Mouse (Mus musculus) cerebellum, adult 8-10 months (tissue): ENCODE data around the gene Fhad1.
"Not testable (repeated sequence)": the region's sequence is repeated elsewhere in the genome, so short reads cannot be mapped to it uniquely, and the experiment has no call there.

Source experiments
- DNase-seq: peaks from one replicate; pipeline ENCODE4 v3.0.0; 2022

Fhad1 gene

DNA sequence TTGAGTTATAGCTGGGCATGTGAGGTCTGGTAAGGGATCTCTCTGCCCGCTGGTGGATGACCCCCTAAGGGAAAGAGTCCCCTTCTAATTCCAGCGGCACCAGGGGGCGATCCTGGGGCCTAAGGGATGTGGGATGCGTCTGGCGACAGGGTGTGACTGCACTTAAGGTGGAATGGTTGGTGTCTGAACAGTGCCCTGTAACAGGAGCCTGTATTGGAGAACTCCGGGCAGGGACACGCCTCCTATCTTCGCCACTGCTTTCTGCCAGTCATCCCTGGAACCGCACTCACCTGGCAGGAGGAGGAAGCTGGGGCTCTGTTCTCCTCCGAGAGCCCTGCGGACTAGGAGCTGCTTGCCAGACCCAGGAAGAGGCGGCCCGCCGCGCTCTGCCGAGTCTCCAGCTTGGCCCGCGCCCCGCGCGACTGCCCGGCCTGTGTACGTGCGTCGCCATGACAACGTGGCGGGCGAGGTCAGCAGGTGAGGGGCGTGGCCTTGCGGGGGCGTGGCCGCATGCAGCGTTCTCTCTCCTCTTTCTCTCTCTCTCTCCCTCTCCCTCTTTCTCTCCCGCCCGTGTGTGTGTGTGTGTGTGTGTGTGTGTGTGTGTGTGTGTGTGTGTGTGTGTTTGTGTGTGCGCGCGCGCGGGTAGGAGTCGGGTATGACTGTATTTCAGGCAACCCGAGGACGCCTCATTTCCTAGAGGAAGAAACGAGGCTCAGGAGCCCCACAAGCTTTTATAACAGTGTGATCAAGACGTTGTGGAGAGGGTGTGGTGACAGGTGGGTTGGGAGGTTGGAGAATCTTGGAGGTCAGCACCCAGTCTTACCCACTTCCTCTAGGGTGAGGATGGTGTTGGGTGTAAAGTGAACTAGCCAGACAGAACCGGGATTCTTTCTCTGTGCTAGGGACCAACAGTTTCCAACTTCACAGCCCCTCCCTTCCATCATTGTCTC lies at the start of gene Fhad1:
Fhad1 (minus strand) TSS at position 424 of the 950 bp plus-strand sequence.
- peak; percentile 77 for DNase-seq

DNA sequence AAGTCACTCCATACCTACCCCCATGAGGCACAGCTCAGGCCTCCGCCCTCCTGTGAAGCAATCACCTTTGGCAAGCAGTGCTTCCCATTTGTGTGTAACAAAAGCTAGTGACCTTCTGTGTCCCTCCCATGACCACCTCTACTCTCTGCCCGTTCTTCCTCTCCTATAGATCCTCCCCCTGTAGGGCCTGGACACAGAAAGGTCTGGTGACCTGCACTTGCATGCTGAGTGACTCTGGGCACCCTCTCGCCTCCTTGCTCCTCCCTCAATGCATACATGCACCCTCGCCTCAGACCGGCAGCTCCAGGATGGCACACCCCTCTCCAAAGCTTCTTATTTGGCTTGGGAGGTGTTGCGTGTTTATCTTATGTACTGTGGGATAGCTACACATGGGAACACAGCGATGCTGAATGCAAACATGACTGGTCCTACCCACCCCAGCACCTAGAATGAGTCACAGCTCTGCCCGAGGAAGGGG lies 48.2 kb upstream of the Fhad1 start:
- DNase-seq, result no peak

DNA sequence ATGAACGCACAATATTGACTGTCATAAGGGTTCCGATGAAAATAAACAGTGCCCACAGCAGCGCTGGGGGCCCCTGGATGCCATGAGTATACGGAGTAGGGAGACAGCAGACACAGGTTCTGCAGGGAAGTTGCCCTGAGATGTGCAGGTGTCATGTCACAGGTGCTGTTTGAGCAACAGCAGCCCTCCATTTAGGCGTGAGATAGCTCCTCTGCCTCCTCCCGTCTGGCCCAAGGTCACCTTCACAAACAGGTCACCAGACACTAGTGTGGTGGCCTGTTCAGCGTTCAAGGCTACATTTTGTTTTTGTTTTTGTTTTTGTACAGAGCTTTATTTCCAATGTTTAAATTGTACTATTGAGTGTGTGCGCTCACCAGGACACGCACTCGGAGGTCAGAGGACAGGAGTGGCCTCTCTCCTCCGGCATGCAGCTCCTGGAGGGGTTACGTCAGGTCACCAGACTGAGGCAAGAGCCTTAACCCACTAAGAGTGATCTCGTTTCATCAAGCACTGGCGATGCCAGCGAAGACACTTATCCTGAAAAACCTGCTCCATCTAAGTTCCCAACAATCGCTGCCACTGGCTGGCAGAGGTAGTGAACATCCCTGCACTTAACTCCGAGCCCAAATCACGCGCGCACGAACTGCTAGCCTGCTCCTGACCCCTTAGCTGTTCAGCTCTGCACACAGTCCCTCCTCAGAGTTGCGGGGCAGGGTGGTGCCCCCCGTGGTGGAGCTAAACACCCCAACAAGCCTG lies 46.8 kb upstream of the Fhad1 start:
- DNase-seq, result no peak

DNA sequence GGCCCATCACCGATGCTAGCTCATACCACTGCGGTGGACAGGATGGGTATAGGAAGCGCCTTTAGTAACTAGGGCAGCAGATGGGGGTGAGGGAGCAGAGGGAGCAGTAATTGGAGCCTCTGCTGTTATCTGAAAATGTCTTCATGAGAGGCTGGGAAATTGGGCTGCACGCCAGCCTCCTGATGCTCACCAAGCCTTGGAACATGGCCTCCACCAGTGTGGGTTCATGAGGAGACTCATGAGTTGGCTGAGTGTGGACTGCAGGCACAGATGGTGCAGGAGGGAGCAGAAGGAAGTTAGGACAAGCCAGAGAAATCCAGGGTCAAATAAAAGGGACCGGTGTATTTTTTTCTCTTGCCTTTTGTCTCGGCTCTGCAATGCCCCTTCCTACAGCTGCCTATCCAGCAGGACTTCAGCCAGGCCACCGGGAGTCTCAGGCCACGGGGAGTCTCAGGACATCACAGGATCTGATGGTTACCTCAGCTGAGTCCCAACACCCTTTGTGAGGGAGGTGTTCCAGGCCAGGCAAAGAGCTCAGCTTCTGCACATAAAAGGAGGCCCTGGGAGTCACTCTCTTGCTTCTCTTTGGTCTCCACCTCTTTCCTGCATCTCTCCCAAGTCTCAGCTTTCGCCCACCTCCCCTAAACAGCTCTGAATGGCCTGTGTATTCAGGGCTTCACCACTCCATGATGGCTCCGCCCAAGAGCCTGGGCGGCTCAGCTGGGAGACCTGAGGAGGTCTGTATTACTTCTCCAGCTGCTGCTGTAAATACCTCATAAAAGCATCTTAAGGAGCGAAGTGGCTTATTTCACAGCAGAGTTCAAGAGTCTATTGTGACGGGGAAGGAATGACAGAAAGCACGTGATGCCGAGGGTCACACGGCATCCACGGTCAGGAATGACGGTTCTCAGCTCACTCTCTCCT lies 45.8 kb upstream of the Fhad1 start:
- DNase-seq, result peak; percentile 94

DNA sequence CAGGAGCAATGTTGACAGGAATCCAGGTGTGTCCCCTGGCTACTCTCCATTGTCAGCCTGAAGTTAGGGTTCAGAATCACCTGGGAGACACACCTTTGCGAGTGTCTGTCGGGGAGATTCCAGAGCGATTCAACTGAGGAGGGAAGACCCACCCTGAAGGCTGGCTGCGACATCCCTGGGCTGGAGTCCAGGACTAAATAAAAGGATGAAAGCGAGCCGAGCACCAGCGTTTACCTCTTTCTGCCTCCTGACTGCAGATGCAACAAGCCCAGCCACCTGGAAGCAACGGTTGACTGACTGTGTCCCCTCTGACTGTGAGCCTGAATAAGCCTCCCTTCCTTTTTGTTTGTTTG lies 44.9 kb upstream of the Fhad1 start:
- DNase-seq, result peak; percentile 53

DNA sequence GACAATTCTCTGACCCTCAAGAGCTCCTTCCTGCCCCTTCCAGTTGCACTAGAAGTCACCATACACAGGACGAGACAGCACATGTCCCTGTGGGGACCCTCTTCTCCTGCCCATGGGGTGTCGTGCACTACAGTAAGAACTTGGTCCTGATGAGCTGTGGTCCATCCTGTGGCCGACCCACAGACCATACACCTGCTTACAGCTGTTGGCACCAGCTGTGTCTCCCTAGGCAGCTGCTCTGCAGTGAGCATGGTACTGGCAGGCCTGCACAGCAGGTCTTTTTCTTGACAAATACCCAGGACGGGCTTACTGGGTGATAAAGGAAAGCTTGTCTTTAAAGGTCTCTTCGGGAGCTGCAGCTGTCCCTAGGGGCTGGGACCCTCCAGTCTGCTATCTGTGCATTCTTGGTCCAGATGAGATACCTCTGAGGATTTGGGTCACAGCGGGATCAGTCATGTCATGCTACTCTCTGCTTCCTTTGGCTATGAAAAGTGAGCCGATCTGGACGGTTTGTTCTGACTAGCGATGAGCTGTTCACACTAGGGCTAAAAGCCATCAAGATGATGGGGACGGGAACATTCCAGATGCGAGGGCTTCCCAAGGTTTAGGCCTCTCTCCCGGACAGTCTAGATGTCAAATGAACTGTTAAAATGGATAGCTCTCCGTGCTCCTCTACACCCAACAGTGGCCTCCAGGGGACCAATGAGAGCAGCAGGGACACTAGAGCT lies 44.4 kb upstream of the Fhad1 start:
- no peak for DNase-seq

DNA sequence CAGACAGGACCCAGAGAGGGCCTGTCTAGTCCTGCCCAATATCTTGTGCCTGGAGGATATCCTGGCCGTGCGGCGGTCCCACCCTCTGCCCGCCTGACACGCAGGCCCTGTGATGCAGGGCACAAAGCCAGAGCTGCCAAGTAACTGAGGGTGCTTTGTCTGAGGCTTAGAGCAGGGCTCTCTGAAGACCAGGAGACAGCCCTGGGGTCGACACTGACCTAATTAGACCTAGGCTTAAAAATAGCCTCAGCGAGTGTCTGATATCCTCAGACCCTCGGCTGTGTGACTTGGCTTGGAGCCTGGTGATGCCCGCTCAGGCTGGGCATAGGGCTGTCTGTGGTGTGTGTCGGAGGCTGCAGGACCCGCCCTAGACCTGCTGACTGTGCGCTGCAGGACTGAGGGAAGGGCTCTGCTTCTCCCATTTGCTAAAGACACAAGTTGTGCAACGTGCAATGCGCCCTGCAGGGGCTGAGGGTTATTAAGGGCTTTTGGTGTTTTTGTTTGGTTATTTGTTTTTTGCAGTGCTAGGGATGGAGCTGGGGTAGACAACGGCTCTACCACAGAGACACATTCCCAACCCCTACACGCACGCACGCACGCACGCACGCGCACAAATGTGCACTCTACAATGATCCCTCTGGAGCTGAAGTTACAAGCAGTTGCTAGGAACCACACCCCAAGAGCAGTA lies 42.8 kb upstream of the Fhad1 start:
- DNase-seq, result peak; percentile 58

DNA sequence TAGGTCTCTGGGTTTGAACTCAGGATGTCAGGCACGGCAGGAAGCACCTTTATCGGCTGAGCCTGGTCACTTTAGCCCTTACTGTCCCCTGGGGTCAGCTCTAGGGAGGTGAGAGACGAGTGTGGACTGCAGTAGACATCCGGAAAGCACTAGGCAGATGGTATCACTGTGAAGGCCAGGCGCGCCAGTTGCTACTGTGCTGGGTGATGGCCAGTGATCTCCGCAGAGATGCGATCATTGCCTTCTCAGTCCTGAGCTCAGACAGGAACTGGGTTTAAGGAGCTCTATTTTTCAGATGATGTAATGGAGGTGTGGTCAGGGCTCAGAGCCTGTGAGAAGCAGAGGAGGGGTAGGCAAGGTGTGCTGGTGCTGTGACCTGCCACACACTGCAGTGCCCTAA lies 40.7 kb upstream of the Fhad1 start:
- peak; percentile 78 for DNase-seq

DNA sequence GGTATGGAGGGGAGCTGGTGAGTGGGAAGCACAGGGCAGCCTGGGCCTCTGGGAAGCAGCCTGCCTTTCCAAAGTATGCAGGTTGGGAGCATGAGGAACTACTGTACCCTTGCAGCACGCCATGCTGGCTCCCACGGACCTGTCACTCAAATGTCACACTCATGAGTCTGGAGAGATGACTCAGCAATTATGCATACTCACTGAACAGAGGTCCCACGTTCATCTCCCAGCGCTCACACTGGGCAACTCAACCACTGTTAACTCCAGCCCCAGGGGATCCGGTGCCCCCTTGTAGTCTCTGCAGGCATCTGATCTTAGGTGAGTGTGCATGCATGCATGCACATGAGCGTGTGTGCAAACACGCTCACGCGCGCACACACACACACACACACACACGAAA lies 39.7 kb upstream of the Fhad1 start:
- no peak for DNase-seq

DNA sequence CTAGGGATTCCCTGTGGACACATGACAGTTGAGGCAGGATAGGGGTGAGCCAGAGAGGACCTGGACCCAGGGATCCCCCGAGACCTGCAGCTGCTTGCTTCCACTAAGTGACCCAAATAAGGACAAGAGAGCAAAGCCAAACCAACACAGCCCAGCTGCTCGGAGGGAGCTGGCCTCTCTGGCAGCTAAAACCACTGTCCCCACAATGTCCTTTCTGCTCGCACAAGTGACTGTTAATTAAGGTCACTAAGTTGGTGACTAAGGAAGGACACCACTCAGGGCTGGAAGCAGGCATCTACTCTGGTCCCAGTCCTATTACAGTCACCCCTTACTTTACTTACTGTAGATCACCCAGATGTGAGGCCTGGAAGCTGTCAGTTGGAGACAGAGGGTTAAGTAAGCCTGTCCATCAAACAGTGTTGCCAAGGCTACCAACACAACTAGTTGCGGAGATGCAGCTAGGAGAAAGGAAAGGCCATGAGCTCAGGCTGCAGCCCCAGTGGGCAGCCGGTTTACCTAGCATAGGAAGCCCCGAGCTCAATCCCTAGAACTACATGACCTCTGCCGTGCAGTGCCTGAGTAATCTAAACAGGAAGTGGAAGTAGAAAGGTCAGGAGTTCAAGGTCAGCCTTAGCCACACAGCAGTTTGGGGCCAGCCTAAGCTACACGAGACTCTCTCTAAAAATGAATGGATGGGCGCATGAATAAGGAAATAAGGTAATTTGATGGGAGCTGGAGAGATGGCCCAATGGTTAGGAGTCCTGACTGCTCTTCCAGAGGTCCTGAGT lies 39.0 kb upstream of the Fhad1 start:
- DNase-seq, result no peak

DNA sequence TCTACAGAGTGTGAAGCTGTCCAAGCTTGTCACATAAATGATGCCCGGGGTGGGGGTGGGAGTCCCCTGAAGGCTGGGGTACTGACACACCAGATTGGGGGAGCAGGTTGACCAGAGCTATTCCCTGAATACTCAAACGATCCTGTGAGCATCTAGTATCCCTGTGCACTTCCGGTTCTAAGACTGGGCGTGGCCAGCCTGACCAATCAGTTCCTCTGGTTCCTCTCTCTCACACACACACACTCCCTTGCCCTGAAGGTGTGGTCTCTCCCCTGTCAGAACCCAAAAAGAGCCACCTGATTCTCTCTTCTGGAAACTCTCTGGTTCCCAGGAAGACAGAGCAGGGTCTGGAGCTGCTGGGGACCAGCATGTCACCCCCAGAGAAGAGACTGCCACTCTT lies 38.4 kb upstream of the Fhad1 start:
- no peak for DNase-seq

DNA sequence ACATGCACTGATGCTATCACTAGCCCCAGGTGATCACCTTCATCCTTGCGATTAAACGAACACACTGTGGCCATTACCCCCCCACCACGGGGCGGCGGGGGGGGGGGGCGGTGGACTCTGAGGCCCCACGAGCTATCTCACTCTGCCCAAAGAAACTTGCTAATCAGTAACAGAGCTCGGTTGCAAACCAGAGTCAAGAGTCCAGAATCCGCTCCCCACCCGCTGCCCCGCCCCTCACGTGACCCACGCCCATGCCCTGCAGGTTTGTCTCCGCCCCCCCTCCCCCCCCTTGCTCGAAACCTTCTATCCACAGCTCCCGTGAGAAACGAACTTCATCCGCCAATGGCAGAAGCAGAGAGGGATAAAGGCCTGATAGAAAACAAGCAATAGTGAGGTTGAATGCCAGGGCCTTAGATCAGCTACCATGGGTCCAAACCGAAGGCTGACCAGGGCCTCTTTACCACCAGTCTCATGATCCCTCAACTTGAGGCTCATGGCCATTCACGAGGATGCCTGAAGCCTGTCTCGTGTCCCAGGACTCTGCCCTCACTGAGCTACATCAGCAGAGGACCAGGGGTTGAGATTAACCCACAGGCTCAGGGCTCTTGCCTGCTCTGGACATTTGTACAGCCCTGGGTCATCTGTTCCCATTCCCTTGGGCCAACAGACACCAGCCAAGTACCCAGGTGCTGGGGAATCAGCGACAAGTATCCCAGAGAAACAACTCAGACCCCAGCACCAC lies 37.7 kb upstream of the Fhad1 start:
- no peak for DNase-seq

DNA sequence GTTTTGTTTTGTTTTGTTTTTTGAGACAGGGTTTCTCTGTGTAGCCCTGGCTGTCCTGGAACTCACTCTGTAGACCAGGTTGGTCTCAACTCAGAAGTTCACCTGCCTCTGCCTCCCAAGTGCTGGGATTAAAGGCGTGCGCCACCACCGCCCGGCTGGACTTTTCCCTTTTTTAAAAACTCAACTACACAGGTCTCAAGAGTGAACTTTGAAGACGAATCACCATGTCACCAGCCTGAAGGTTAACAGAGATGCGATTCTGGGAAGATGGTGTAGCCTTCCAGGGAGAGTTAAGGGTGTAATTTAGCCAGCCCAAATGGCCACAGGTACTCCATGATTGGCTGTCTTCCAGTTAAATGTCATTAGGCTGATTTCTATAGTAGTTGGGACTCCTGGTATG lies 37.0 kb upstream of the Fhad1 start:
- not testable (repeated sequence) for DNase-seq

DNA sequence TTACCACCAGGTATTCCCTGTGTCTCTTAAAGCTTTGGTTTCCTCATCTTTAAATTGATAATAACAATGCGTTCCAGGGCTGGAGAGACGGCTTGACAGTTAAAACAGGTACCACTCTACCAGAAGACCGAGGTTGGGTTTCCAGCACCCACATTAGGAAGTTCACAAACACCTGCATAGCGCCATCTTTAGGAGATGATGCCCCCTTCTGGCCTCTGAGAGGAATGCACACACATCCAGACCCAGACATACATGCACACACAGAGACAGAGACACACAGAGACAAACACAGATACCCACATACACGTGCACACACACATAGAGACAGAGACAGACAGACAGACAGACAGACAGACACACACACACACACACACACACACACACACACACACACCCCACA lies 35.1 kb upstream of the Fhad1 start:
- DNase-seq, result no peak

DNA sequence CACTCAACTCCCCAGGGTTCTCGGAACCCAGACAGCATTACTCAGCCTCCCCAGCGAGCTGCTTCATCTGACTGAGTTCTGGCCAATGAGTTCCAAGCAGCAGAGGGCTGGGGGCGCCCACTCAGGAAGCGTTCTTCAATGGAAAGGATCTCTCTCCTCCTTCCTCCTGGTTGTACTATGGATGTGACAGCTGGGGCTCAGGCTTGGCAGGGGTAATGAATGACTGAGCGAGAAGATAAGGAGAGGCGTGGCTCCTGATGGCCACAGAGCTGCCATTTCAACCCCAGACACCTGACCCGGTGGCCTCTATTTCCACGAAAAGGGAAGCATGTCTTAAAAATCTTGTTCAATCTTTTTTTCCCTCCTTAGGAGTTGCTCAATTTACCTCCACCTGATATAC lies 33.5 kb upstream of the Fhad1 start:
- no peak for DNase-seq

DNA sequence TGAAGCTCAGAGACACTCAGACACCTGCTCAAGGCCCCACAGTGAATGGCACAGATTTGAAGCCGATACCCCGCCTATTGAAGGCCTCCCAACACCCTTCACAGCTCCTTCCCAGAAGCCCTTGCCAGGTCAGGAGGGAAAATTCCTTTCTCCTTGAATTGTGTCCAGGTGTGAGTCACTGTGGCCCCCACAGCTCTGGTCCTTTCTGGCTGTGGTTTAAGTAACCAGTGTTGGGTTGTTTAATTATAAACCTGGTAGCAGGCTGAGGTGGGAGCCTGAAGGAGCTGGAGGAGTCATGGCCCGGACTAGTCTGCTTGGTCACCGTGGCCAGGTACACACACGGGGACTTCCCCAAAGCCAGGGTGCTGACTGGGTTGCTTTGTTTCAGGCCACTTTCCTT lies 32.1 kb upstream of the Fhad1 start:
- no peak for DNase-seq

DNA sequence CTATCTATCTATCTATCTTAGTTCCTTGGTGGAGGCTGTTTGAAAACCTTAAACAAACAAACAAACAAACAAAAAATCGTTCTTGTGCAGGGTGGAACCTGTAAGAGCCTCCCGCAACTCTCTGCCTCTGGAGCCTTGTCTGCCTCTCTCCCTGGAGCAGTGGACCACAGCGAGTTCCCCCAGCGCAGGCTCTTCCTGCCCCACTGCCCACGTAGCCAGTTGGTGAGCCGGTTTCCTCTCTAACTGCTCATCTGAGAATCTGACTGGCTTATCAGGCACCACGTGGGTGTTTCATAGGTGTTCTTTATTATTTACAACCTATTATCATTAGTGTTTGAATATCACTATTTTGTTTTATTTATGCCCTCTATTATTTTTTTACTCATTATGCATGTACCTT lies 31.6 kb upstream of the Fhad1 start:
- no peak for DNase-seq

DNA sequence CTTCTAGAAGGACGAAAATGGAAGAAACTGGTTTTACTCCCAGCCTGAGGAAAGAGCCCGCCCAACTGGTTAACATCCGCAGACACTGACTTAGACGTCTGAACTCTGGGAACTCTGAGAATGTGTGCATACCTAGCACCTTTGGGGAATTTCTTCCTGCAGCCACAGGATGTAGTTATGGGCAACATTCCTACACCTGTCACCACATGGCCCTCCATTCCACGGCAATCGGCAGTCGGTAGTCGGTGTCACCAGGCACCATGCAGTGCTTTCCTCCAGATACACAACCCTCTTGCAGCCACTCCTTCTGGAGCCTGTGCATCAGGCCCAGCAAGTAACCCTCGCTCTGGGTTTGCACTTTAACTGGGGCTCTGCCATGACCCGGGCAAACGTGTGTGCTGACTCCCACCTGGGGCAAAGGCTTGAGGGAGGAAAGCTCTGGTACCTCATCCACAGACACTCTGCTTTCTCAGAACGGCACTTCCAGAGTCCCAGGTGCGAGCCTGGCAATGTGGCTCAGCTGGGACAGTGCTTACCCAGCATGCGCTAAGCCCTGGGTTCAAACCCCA lies 30.8 kb upstream of the Fhad1 start:
- no peak for DNase-seq

DNA sequence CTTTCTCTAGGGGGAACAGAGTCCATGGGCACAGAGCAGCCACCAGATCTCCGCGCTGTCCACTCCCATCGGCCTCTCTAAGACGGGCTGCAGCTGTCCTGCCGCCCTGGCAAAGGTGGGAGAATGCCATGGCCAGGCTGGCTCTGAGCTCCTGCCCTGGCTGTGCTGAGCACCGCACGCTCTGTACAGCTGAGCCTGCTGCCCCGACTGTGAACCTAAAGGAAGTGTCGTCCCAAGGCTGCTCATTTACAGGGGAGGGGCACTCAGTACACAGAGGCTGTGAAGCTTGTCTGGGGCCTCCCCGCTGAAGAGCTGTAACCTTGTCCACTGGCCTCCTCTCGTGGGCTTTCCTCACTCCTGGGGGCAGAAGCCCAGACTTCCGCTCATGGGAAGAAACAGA lies 29.6 kb upstream of the Fhad1 start:
- no peak for DNase-seq
